Mouse (Mus musculus): ENCODE results near the gene Gad1. TPM values are rescaled to one million over a fixed set of nuclear protein-coding genes. Genes with fewer than 3 reads are reported as not detected.

Gad1 gene
- polyA plus RNA-seq, 1 experiment = 891 TPM

DNA sequence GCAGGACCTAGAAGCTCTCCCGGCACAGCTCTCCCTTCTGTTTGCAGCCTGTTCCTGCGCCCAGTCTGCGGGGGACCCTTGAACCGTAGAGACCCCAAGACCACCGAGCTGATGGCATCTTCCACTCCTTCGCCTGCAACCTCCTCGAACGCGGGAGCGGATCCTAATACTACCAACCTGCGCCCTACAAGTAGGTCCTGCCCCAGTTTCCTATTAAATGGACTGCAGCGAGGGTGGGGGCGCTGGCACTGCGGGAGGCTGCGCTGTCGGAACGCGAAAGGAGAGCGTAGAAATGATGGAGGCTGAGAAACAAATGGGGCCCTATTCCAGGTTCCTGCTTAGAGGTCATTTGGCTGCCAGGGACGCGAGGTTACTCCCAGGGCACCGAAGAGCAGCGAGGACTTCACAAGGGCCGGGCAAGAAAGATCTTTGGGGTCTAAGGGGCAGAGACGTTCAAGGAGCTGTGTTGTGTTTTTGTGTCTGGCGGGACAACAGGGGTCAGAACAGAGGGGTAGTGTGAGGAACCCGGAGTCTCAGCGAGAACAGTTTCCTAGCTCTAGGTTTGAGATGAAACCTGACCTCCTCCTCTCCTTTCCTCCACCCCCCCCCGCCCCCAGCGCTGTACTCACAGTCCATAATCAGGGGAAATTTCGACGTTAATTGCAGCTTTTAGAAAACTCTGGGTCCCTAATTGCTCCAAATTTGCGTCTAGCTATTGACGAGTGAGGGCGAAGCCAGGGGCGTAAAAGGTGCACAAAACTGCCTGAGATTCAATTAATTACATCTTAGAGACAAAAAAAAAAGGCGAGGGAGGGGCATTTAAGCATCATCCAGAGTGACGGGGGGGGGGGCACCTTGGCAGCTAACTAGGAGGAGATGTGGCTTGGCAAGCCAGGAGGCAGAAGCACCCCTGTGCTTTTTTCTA is 11.1 kb downstream of the Gad1 start:
- no peak for DNase-seq (ENCODE audit: extremely low spot score in 1 of 2, low spot score in 1 of 2)

DNA sequence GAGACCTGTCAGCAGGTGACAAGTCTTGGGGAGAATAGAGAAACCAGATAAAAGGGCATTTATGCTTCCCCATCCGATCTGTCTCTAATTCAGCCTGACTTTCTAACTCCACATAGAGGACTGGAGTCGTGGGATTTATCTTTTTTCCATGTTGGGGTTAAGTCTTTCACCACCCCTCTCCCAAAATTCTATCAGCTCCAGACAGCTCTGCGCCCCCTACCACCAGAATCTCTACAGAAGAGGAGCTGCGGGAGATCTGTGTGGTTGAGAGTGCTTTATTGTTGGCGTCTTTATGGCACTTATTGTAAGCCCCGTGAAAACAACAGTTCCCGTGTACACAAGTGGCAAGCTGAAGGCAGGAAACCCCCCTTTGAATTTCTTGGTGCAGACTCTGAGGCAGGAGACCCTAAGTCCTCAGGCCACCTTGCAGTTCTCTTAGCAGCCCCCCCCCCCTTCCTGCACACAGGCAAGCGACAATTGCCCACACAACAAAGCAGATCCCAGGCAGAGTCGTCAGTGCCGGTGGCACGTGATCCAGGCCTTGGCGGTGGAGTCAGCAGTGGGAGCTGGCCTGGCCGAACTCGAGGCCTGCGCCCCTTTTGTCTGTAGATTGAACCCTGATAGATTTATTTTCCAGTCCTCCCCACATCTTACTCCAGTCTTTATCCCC is 11.9 kb downstream of the Gad1 start:
- no peak for DNase-seq (ENCODE audit: extremely low spot score in 1 of 2, low spot score in 1 of 2)

DNA sequence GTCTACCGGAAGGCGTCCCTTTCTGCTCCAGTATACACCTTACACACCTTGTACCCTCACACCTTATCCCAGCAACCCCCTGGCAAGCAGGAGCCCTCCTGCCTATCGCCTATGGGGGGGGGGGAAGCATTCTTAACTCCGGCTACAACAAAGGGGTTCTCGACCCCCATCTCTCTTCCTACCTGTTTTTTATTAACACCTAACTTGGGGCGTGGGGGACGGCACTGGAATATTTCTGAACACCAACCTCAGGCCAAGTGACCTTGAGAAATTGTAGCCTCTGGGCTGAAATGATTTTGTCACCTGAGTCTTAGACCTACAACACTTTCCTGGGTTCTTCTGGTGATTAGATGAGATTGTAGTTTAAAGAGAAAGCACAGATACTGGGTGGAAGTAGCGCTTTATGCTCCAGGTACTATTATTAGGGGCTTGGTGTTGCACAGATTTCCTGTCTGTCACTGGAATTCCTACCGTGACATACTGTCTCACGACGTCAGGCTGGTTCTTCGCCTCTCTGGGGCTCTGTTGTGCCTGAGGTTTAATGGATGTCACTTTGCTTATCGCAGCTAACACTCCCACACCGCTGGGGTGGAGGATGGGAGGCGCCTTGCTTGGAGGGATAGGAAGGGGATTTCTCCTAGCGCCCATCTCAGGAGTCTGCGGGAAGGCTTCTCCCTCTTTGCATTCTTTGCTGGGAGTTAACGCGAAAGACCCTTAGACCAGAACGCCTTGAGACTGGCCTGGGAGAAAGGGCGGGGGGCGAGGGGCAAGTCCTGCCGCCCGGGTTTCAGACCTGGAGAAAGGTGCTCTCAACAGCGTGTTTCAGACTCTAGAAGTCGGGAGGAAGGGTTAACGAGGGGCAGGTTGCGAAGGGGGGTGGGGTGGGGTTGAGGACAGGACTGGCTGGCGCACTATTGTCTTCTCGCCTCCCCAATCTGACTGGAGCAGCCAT is 13.1 kb downstream of the Gad1 start:
- DNase-seq (ENCODE audit: extremely low spot score in 1 of 2, low spot score in 1 of 2) = no peak

DNA sequence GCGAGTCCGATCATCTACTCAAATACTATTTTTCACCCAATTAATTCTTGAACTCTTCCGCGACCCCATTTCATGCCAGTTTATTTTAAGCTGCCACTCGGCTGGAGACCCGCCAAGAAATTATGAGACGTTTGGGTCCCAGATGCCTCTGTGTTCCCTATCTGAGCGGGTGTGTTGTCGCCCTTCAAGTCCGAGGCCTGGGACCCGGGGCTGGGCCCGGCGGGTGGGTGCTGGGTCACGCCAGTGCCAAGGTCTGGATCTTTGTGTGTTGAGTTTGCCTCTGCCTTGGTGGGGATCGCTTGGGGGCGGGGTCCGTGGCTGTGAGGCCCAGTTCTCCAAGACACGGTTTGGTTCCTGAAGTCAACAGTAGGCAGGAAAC is 13.7 kb downstream of the Gad1 start:
- DNase-seq (ENCODE audit: extremely low spot score in 1 of 2, low spot score in 1 of 2) = no peak

DNA sequence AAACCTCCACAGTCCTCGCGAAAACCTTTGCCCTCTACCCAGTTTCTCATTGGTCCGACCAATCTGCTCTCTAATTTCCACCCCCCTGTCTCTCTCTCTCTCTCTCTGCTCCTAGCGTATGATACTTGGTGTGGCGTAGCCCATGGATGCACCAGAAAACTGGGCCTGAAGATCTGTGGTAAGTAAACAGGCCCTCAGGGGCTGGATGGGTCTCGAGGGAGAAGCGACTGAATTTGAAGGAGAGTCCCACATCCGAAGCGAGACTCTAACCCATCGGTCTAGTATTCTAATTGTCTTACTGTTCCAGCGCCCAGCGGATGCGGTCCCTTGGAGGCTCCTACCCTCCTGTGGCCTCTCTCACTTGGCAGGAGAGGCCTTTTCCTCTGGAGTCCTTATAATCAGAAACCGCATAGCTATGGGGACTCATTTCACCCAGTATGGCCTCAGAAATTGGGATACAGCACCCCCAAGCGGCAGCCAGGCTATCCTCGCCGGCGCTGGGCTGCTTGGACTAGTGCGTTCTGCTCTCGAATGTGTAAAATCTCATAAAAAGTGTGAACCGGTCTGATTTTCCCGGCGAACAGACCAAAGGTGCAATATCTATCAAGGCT is 14.3 kb downstream of the Gad1 start:
- DNase-seq (ENCODE audit: extremely low spot score in 1 of 2, low spot score in 1 of 2) = no peak

DNA sequence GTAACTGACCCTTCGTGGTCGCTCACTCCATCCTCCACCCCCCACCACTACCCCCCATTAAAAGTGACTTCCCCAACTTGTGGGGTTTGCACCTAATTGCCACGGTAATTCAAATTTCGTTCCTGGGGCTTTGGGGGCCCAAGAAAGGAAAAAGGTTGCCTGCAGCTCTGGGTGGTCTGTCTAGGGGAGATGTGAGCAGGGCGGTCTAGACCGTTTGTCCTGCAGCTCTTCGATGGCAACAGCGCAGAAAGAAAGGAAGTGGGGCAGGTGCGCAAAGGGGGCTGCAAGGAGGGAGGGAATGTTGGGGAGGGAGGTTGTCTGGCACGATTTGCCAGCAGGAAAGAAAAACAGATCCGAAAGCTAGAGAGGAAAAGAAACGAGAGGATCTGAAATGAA is 14.8 kb downstream of the Gad1 start:
- DNase-seq (ENCODE audit: extremely low spot score in 1 of 2, low spot score in 1 of 2) = no peak

DNA sequence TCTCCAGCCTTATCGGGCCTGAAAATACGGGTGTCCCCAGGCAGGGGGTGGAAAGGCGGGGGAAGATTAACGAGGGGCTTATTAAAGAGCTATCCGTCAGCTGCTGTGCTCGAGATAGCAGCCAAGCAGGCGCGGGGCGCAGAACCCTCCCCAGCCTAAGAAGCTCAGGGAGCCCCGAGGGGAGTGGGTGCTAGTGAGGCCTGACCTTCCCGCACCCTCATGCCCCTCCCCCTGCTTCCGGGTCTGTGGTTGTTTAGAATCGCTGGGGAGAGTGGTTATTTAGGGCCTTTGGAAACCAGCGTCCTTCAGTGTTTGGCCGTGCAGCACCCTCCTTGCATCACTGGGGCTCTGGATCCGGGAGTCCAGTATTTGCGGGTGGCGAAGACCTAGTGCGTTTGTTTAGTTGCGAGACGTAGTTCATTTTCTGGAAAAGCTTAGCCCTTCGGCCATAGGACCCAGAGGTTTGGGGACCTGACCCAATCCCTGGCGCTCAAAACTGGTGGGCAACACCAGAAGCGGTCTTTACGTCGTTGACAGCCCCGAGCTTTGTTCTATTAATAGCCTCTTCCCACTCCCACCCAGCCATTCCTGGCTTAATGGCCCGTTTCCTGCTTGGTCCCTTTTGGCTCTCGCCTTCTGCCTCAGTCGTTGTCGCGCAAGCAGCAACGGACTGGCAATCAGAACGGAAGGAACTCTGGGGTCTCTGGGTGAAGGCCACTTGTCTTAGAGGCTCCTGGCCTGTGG is 15.5 kb downstream of the Gad1 start:
- no peak for DNase-seq (ENCODE audit: extremely low spot score in 1 of 2, low spot score in 1 of 2)

DNA sequence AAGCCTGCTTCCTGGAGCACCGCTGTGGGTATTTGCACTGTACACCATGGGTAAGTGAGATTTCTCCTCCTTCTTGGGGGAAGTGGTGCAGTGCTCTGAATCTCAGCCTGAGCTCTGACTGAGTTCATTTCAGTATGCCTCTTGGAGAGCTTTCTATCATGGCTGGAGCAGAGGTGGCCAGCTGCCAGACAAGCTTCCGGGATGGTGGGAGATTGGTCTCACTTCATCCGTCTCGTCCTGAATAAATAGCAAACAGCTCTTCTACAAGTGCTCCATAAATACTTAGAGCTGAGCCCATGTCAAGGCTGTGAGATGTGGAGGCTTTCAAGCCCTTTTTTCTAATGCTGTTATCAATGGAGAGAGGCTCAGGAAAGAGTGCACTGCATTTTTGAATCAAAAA is 18.8 kb downstream of the Gad1 start:
- no peak for DNase-seq (ENCODE audit: extremely low spot score in 1 of 2, low spot score in 1 of 2)

DNA sequence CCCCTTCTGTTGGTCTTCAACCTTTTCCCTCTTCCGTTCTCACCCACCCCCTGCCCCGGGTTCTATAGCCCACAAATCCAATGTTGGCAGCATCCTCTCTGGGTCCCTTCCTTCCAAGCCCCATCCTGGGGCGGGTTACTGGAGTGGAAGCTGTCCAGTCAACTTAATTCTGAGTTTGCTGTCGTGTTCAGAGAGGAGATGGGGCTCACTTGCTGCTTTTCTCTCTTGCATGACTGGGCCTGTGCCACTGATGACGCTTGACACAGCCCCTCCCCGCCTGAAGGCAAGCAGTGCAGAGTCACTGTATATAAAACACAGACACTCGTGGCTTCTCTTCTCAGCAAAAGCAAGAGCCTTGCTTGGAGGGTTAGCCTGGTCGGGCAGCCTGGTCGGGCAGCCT is 19.4 kb downstream of the Gad1 start:
- no peak for DNase-seq (ENCODE audit: extremely low spot score in 1 of 2, low spot score in 1 of 2)

DNA sequence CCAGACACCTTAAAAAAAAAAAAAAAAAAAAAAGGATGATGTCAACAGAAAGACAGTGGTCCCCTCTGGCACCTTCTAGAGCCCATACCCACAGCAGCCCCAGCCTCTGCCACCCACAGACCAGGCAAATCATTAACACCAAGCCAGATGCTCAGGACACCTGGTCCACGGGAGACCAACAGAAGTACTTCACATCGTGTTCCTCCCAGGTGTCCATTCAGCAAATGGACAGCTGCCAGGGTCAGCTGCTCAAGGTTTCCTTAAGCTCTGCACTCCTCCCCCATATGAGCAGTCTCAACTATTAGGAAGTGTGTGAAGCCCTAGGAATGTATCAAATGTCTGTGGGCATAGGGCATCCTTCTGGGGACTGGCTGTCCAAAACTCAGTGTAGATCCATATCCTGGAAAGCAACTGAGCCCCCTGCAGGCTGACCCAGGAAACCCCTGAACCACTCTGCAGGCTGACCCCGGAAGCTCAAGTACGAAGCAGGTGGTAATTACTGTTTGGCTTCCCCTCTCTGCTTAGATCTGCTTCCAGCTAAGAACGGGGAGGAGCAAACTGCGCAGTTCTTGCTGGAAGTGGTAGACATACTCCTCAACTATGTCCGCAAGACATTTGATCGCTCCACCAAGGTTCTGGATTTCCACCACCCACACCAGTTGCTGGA is 20.8 kb downstream of the Gad1 start:
- no peak for DNase-seq (ENCODE audit: extremely low spot score in 1 of 2, low spot score in 1 of 2)

DNA sequence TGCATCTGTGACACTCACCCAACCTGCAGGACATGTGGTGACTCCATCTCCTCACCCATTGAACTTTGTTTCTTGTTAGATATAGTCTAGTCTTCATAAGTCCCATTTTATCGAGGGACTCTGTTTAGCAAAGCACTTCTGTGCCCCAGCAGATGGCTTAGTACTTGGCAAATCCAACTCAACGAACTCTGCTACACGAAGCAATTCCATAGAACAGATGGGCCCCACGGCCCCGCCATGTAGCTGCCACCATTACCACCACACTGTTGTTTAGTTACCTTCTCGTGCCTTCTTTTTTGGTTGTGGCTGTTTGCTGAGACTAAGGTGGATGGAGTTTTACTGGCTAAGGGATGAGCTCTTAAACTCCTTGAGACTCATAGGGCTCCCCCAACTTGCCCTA is 35.3 kb downstream of the Gad1 start:
- DNase-seq (ENCODE audit: extremely low spot score in 1 of 2, low spot score in 1 of 2) = no peak

DNA sequence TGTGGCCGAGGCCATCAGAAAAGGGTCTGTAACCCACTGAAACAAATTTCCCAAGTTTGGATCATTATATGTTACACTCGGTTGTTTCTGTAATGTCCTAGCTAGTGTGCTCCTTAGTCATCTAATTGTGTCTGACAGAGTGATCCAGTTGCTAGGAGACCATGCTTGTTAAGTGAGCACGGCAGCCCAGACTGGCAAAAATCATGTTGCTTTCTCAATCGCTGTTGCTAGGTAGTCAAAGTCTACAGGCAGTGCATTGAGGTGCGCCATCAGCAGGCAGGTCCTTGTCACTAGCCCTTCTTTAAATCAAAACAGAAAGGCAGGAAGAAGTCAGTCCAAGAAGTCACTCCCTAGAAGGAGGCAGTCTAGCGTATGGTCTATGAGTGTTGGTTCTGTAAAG is 39.6 kb downstream of the Gad1 start:
- DNase-seq (ENCODE audit: extremely low spot score in 1 of 2, low spot score in 1 of 2) = peak; percentile 25 to 55

DNA sequence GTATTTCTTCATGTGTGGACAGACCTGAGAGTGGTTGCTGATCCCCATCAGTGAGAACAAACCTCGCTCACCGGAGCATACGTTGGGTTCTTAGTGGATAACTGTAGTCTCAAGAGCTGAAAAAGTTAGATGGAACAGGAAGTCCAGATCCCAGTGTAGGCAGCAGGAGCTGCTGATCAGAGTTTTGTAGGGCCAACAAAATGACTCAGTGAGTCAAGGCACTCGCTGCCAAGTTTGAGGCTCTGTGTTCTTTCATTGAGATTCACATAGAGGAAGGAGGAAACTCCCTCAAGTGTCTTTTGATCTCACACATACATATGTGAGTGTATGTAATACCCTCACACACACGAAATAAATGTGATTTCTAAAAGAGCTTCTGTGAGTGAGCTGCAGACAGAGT is 40.8 kb downstream of the Gad1 start:
- peak in 1 of 2 experiments; percentile 41 for DNase-seq (ENCODE audit: extremely low spot score in 1 of 2, low spot score in 1 of 2)

DNA sequence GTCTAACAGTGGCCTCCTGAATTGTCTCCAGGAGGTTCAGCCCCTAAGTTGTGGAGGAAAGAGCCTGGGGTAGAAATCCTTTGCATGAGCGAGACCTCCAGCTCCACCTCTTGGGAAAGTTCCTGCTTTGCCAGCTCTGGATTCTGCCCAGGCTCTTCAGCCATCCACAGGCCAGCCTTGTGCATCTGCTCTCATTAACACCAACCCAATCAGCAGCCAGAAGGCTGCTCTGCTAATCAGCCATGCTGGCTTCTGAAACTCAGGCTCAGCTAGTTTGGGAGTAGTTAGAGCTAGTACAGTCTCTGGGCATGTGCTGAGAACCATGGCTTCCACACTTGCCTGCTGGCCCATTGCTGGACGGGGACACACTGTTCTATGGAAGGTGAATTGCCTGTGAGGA is 43.0 kb downstream of the Gad1 start:
- DNase-seq (ENCODE audit: extremely low spot score in 1 of 2, low spot score in 1 of 2) = no peak

DNA sequence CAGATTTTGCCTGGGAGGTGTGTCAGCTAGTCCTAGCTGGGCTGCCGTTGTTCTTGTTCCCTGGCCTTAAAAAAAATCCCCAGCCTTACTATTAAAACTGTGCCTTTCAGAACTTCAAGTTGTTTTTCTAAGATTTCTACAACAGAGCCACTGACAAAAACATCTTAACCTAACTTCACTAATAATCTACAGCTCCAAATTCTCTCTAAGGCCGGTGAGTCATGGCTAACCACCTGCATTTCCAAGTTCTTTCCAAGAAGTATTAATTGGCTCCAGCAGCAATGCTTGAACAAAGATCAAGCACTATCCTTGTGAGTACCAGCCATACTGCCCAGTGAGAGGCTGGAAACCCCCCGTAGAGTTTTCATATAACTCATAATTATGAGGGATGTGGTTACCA is 56.9 kb downstream of the Gad1 start:
- no peak for DNase-seq (ENCODE audit: extremely low spot score in 1 of 2, low spot score in 1 of 2)

DNA sequence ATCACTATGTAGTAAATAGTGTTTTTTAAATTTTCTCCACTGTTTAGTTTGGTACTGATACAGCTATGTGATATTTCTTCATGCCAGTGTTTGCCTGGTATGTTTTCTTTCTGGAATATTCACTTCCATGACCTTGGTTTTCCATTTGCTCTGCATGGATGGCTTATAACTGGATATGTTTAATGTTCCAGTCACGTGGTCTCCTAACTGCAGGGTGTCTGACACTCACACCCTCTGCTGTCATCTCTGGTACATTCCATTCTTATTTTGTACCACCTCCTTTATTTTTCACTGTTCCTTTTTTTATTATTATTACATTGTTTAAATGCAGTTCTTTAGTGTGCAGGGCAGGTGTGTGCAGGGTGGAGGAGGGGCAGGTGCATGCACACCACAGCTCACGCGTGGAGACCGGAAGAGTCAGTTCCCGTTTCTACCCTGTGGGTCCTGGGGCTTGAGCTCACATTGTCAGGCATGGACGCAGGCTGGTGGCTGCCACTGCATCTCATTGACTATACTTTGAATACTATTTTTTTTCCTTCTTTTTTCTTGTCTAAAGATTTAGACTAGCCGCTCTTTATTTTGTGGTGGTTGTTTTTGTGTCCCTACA is 62.0 kb downstream of the Gad1 start:
- DNase-seq (ENCODE audit: extremely low spot score in 1 of 2, low spot score in 1 of 2) = no peak

DNA sequence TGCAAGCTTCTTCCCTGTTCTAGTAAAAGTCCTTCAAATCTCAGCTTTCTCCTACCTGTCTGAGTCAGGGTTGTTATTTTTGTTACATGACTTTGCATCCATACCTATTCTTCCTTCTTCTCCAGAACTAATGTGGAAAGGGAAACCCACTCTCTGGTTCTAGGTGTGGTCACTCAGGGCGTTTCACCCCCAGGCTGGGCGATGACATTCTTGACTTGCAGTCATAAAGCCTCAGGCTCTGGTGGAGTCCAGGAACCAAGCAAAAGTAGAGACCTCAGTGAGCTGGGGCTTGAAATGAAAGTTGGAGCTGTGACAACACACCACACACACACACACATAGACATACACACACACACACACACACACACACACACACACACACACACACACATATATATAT is 63.2 kb downstream of the Gad1 start:
- DNase-seq (ENCODE audit: extremely low spot score in 1 of 2, low spot score in 1 of 2) = no peak

DNA sequence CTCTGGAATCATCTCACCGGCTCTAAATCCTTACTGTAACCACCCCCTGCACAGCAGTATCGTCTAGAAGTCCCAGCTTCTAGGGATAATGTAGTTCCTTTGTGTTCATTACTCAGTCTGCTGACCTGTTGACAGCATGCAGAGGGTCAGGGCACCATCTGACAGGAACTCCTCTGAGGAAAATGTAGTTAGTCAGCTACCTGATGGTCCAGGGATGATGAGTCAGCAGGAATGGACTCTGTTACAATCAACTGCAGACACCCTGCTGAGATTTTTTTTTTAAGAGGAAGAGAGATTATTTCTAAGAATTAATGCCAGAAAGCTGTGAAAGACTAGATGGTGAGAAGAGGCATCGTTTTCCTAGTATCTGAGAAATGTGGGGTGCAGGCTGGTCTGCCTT is 63.7 kb downstream of the Gad1 start:
- no peak for DNase-seq (ENCODE audit: extremely low spot score in 1 of 2, low spot score in 1 of 2)

DNA sequence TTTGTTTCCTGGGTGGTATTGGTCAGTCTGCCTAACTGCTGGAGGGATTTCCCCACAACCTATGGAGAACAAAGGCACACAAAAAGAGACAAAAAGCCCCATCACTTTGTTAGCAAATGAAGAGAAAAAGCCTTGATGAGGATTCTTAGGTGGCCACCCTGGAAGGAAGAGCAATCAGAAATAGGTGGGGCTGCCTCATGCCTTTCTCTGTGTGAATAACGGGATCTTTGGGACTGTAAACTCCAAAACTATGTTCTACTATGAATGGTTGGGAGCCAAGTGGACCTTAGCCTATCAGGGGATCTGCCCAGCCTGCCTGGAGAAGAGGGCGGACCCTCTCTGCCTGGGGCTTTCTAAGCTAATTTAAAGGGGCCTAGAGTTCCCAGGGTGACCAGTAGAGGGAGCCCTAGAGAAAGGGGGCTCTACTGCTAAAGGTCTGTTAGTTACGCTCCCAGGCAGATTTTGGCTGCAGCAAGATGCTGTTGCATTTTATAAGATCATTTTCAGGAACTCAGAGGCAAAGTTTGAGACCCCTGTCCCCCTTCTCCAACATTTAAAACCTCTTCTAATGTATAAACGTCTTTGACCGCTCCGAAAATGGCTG is 66.5 kb downstream of the Gad1 start:
- no peak for DNase-seq (ENCODE audit: extremely low spot score in 1 of 2, low spot score in 1 of 2)

All from frontal cortex, adult 2 months (tissue).